Mouse (Mus musculus) WW6 (cell line): Measurements from ENCODE around the gene Lias.

ENCODE experiments used
- DNase-seq: peaks from one replicate; pipeline ENCODE4 v3.0.0-alpha.2; 2013; ENCODE audit warnings: low read depth, low spot score

The Lias gene

DNA sequence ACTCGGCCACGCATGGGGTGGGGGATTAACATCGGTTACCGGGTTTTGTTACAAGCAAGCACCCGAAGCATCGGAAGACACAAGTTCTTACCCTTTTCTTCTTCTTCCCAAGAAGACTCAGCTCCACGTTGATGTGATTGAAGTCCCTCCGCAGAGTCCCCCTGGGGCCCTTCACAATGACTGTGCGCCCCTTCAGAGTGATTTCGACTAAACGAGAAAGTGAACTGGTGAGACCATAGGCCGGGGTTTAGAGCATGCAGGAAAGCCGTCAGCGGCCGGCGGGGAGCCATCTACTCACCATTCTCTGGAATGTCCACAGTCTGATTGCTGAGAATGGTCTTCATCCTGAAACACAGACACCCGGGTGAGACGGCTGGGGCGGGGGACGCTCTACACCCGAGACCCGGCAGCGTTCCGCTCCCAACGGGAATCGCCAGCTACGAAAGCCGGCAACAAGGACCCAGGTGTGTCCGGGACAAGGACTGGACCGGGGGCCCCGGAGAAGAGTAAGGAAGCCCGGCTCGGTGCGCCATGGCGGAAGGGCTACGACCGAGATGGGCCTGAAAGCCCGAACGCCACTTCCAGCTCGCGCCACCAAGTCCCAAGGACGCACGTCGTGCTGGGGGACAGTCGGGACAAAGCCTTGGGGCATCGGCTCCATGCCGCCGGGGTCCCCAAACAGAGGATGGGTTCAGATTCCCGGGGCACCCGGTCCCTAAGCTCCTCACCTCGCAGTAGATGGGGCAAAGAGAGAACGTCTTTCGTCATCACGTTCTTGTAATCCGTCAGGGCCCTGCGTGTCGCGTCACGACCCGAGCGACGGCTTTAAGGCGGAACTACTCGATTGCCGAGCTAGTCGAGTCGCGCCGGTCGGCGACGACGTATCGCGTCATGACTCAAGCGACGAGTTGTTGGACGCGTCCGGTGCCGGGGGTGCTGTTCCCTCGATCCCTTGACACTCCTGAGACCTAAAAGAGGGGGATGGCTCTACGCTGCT is at the start of gene Lias, which contains the start of gene Rpl9:
TSS of gene Lias (plus strand) at position 850 of the 997 bp plus-strand sequence.
TSS of gene Rpl9 (minus strand) at position 797 of the 997 bp plus-strand sequence.
- DNase-seq: peak; percentile 96

DNA sequence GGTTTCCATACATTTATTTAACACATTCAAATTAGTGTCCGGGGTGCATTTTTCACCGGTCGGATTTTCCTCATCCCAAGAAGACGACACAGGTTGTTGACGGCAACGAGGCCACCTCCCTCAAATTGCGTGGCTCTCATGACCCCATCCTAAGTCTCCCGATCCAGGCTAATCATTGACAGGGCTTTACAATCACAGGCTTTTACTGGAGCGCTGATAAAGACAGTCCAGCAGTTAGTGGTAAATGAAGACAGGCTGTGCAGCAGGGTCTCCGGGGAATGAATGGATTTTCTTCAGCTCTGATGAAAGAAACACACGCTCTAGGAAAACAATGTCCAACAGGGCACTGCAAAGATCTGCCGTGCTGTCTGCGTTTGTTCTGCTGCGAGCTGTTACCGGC is 43.1 kb upstream of the Lias start, which contains the start of gene Klb:
TSS of gene Klb (plus strand) at position 147 of the 400 bp plus-strand sequence.
- DNase-seq: no peak

DNA sequence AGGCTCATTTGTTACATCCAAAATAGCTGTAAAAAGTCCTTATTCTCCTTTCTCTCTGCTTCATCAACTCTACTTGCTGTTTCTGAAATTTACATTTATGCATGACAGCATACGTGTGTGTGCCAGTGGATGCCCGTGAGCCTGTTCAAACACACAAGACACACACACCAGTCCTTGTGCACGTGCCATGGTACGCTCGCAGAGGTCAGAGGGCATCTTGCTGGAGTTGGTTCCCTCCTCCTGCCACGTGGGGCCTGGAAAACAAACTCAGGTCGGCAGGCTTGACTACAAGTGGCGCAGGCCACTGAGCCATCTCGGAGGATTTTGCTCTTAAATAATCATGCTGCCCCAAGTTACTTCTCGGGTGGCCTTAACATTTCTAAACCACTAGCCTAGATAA is 40.8 kb upstream of the Lias start:
- DNase-seq: no peak

DNA sequence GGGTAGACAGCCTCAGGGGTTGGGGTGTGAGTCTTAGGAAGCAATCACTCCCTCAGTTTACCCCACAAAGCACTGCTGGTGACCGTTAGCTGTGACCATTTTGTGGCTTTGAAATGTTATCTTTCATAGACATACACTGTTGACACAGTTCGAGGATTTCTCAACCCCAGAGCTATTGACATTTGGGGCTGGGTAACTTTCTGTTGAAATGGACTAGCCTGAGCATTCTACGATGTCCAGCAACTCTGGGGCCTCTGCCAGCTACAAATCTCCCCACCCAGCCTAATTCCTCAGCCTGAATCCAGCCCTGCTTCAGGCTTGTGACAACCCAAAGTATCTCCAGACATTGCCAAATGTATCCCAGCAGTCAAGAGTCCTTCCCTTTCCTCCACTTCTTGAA is 37.2 kb upstream of the Lias start:
- no peak for DNase-seq

DNA sequence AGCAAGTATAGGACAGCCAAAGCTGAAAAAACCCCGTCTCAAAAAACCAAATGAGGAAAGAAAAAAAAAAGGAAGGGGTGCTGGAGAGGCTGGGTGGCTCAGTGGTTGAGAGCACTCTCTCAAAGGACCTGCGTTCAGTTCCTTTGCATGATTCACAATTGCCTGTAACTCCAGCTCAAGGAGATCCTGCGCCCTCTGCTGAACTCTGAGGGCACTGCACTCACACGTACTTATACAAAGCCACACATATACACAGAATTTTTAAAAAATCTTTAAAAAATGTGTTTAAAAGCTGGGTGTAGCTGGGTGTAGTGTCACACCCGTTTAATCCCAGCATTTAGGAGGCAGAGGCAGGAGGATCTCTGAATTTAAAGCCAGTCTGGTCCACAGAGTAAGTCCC is 36.3 kb upstream of the Lias start:
- DNase-seq: no peak

DNA sequence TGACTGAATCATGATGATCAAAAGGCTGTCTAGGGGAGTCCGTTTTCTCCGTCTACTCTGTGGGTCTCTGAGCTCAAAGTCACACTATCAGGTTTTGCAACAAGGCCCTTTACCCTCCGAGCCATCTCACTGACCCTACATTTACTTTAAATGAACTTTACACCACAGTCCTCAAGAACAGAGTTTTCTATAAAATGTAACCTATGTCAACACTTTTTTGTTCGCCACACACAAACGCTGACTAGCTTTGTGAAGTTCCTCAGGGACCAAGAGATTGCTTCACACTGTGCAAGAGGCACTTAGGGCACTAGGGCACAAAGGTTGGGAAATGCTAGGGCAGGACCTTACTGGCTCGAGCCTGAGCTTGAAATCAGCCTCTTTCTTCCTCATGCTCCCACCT is 34.4 kb upstream of the Lias start:
- no peak for DNase-seq

DNA sequence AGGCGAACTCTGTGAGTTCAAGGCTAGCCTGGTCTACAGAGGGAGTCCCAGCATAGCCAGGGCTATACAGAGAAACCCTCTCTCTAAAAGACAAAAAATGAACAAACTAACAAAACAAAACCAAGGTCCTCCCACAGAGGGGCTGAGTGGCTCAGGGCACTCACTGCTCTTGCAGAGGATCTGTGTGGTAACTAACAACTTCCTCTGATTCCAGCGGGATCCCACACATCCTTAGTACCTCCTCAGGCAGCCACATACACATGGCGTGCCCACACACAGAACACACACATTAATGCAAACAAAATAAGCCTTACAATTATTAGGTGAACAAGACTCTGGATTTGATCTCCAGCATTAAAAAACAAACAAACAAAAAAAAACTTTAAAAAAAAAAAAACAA is 33.5 kb upstream of the Lias start:
- DNase-seq: no peak

DNA sequence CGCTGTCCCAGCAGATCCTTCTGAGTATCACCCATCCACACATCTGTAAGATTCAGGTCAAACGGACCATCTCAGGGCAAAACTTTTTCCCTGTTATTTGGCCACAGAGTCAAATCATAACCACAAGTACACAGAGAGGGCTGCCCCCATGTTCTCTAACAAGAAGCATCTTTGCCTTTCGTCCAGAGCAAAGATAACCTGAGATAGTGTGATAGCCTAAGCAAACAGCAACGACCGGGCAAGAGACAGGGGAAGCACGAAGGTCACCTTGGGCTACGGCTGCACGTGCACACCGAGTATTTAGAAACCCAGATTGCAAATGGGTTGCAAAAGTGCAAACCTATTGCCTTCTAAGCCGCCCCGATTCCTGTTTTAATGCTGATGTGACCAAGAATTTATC is 23.5 kb upstream of the Lias start:
- no peak for DNase-seq

DNA sequence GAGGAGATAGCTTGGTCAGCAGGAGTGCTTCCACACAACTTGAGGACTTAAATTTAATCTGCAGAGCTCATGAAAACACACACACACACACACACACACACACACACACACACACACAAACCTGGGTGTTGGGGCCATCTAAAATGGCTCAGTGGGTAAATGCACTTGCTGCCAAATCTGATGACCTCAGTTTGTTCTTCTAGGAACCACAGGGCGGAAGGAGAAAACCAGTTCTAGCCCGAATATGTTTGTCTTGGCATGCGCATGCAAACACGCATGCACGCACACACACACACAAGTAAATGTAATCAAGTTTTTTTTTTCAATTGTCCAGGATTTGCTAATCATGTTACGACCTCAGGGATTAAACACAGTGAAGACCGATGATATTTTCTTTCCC is 19.7 kb upstream of the Lias start:
- DNase-seq: no peak

DNA sequence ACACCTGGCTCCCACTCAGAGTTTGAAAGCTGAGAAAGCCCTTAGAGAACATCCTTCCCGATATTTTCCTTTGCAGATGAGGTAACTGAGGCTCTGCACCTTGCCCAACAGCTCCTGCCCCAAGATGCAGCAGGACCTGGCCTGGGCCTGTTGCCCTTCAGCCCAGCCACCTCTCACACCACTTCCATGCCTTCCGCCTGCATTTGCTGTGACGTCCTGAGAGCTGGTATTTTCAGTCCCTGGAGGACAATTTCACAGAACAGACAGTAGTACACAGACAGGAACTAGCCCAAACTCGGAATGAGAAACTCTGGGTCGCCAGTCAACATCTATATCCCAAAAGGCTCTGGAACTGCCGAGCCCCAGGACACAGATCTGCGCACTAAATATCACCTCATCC is 16.6 kb upstream of the Lias start:
- no peak for DNase-seq

DNA sequence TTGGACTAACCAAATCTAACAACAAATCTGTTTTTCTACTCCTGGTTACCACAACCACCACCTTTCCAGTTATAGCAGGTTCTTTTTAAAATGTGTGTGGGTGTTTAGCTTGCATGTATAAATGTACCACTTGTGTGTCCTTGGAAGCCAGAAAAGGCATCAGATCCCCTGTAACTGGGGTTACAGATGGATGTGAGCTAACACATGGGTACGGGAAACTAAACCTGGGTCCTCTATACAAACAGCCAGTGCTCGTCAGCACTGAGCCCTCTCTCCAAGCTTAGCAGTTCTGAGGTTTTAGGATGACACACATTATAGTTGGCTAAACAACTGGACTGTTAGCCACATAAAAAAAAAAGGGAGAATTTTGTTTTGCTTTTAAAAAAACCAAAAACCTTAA is 5.6 kb upstream of the Lias start:
- no peak for DNase-seq

DNA sequence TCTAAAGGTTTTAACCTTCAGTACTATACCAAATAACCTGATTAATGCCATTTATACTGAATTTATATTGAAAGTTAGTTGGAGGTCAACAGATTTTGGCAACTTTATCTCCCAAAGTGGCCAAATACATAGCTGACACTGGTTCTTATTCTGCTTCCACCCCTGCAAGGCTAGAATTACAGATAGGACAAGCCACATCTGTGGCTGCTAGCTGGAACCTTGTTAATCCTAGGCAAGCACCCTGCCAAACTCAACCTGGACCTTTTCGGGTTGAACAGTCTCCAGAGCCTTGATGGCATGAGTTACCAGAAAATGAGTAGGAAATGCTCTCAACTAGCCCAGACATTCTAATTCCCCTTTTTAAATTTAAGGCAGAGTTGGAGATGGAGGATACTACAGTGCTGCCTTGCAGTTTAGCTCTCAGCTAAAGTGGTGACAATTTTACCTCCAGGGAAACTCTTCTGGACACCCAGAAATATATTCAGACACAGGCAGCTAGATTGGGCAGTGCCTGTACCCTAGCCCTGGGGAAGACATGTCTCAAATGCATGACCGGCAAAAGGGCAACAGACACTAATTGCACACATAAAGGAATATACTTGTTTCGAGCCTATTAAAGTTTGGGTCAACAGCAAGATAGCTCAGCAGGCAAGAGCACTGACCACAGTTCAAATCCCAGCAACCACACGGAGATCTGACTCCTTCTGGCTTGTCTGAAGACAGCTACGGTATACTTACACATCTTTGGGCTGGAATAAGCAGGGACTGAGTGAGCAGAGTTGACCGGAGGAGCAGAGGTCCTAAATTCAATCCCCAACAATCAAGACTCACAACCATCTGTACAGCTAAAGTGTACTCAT is 4.1 kb upstream of the Lias start:
- DNase-seq: no peak

DNA sequence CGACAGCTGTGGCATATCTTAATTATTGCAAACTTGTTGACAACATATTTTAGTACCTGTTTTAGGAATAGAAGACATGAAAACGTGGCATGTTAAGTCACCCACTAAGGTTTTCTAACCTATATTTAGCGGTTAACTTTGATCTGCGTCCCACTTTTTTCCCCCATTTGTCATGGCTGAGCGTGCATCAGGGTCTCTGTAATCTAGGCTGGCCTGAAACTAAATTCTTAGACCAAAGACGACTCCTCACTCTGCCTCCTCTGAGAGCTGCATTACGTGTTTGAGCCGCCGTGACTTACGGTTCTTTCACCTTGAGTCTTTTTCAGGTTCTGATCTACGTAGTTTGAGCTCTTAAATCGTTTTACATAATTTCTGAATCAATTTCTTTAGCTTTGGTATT is 456 bp downstream of the Lias start:
- no peak for DNase-seq

DNA sequence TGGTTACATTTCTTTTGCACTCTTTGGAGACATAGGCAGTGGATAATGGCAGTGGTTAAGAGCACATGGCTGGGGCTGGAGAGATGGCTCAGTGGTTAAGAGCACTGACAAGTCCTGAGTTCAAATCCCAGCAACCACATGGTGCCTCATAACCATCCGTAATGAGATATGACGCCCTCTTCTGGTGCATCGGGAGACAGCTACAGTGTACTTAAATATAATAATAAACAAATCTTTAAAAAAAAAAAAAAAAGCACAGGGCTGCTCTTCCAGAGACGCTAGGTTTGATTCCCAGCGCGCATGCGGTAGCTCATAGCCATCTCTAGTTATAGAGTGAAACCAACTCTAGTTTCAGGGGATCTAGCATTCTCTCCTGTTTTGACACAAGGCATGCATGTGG is 3.1 kb downstream of the Lias start:
- DNase-seq: no peak

DNA sequence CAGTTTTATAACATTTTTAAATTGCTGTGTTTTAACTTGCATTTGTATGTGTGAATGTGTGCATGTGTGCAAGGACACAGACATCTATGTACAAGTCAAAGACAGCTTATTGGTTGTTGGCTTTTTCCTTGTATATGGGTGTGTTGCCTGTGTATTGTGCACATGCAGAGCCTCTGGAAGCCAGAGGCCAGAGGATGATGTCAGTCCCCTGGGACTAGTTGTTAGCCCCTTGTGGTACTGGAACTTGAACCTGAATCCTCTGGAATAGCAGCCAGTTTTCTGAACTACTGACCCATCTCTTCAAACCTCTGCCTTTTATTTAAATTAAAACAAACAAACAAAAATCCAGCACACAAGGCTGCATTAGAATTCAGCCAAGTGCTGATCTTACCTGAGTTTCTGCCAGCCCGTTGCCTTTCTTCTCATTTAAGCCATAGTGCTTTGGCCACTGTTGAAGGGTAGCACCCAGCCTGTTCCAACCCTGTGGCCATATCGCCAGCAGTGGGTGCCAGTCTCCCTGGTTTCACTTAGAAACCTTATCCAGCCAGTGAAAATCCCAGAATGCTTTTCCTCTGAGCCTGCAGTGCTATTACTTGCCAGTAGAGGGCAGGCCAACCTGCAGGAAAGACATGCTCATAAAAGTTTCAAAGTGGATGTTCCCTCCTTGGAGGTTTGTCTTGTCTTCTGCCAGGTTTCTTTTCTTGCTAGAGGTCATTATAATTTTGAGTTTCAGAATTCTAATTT is 10.1 kb downstream of the Lias start:
- DNase-seq: no peak

DNA sequence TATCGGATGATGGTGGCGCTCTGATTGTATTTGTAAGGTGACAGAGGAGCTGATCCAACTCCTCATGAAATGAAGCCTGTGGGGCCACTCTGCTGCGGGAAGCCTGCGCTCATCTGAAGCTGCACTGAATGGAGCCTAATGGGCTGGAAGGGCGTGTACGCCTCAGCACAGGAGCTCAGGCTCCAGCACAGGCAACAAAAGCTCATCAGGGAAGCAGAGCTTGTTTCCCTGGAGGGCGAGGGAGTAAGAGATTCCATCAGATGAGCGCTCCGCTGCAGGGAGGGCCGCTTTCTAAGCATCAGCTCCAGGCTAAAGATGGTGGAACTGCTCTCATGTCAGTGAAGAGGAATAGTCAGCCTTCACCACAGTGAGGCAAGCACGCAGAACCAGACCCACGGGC is 16.7 kb downstream of the Lias start:
- no peak for DNase-seq

DNA sequence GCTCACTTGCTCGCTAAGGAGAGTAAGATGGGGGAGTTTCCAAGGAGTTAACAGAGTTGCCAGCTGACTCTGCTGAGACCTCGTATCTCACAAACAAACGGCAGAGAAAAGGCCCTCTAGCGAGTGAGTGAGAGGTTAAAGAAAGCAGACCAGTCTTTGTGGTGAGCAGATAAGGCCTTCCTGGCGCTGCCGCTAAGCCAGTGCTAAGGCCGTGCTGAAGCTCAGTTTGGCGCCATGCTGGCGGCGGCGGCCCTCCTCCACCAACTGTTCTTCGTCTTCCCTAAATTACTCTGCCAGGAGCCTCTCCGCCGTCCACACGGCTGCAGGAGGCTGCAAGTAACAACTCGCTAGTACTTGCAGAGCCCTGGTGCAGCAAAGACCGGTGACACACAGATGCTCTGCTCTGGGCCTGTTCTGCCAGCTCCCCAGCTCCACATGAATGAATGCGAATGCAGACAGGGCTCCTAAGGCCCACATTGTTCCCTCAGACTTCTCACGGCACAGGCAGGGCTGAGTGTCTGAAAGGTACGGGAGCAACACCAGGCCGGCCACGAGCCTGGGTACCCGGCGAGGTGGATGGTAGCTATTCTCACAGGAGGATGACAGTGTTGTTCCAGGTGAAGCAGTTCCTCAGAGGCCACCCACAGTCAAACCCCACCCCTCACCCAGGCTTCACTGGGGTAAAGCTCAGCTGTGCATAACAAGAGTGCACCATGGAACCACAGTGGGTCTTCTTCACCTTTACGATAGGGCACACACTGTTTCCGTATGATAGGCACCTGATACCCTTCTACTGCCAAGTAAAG is 24.6 kb downstream of the Lias start:
- peak; percentile 24 for DNase-seq

DNA sequence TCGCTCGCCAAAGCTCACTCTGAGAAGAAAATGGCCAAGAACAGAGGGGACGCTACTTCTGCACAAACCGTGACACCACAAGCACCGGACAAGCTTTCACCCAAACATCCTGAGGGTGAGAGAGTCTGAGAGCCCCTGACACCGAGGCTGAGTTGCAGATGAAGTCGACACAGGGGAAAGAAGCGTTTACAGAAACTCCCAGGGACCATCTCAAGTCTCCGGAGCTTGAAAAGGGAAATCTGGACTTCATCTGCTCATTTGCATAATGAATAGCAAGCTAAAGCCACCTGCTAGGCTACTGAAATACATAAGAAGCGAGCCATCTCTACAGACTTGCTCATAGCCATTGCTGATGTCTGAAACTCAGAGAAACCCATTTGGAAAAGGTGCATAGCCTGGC is 27.8 kb downstream of the Lias start:
- DNase-seq: no peak

DNA sequence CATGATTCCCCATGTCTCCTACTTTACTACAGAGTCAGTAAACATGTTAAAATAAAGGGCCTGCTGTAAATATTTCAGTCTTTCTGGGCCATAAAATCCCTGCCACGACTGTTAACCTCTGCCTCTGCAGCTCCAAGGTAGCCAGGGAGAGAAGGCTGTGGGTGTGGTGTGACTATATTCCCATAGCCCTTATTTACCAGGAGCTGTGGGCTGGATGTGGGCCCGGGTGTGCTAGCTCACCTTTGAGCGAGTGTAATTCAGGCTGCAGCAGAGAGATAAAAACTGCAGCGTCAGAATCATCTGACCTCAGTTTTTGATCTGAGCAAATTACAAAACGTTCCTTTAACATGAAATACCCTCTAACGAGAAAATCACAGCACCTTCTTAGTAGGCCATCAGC is 29.5 kb downstream of the Lias start:
- DNase-seq: no peak

DNA sequence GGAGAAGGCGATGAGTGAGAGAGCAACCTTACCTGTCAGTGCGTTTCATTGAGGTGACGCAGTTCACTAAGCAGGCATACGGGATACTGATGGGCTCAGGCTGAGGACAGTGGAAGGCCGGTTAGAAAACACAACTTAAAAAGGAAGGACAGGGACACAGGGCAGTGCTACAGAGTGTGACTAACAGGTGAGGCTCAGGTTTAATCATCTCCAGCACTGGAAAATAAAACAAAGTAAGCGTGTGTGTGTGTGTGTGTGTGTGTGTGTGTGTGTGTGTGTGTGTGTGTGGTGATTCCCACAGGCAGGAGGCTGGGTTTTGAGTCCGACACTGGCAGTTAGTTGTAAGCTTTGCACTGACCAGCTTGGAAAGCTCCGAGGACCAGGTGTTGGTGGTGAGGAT is 31.5 kb downstream of the Lias start:
- no peak for DNase-seq

DNA sequence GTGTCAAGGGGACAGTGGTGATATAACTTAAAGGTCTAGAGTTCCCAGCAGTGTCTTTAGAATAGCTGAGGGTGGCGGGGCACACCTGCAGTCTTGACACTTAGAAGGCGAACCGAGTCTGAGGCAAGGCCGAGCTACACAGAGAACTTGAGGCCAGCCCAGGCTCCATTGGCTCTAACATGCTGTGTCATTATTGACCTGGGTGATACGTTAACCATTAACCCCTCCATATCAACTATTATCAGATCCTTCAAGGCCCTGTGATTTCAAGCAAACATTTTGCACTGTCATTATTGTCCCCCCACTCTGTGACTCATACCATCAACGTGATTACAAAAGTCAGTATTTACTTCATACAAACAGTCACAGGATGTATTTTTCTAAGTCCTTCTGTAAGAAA is 32.9 kb downstream of the Lias start:
- no peak for DNase-seq
